Mouse (Mus musculus) NIH3T3 (cell line): ENCODE measurements around the gene Olfr1195.
"Not testable (repeated sequence)": the region's sequence is repeated elsewhere in the genome, so short reads cannot be mapped to it uniquely, and the experiment has no call there.

ENCODE experiments used
- DNase-seq: peaks from one replicate; pipeline ENCODE4 v3.0.0-alpha.2; 2012; ENCODE audit warnings: low read depth

The Olfr1195 gene

GRCm38 (mm10) chr2:88689087-88689486, at the start of gene Olfr1195:
Gene Olfr1195, minus strand, starts transcription at chr2:88689187.
- DNase-seq = no peak

GRCm38 (mm10) chr2:88732266-88732665, 43.3 kb upstream of the Olfr1195 start, which contains the start of gene Olfr1197:
Gene Olfr1197, minus strand, starts transcription at chr2:88732366.
- DNase-seq = no peak

GRCm38 (mm10) chr2:88704497-88704896, 15.5 kb upstream of the Olfr1195 start, which contains the start of gene Olfr1196:
Gene Olfr1196, minus strand, starts transcription at chr2:88704597.
- DNase-seq = no peak

- not testable (repeated sequence) for DNase-seq
Measured at GRCm38 (mm10) chr2:88675328-88675727, 13.7 kb downstream of the Olfr1195 start, which contains the start of gene Olfr1193. Gene Olfr1193, plus strand, starts transcription at chr2:88675628.

- no peak for DNase-seq
Measured at GRCm38 (mm10) chr2:88648209-88648608, 40.8 kb downstream of the Olfr1195 start, which contains the start of gene Olfr1192-ps1. Gene Olfr1192-ps1, plus strand, starts transcription at chr2:88648509.

GRCm38 (mm10) chr2:88640242-88640641, 48.7 kb downstream of the Olfr1195 start, which contains the start of gene Olfr1191-ps1:
Gene Olfr1191-ps1, plus strand, starts transcription at chr2:88640542.
- not testable (repeated sequence) for DNase-seq
